Comparison of ENCODE assay signal across 9 mouse cellular contexts in genomic region chr12:86768986-86769580, GRCm38 (mm10). TPM values are rescaled to one million over a fixed set of nuclear protein-coding genes. Genes with fewer than 3 reads are reported as not detected.
DNase-seq lines count a peak whose midpoint lies in the region; ATAC-seq and TF ChIP-seq lines count a peak whose summit lies in the region.
"Had no signal": no experiment of that assay in that cellular context is flagged by ENCODE, and none has a peak within 500 bp of the region (broad histone marks: within the 10 kb centered on the region; RNA-seq: fewer than 3 reads in every experiment).

No protein-coding gene starts in this region.

- H3K9ac ChIP-seq in forebrain, embryonic 13.5 days = no peak overlapping the region
- H3K9ac ChIP-seq in limb, embryonic 14.5 days (ENCODE audit: low read depth, low read length, severe bottlenecking) = no peak overlapping the region

- no peak for TF ChIP-seq POLR2A in brain, embryonic 14.5 days (IDR thresholded peaks at IDR 0.05; ENCODE audit: borderline replicate concordance, extremely low read depth, insufficient read depth, insufficient read length, poor library complexity, severe bottlenecking)
- no peak for TF ChIP-seq POLR2A in limb, embryonic 14.5 days (IDR thresholded peaks at IDR 0.05; ENCODE audit: borderline replicate concordance, extremely low read depth, insufficient read depth, insufficient read length)

- H3K27me3 ChIP-seq in forebrain, embryonic 13.5 days = no peaks in the 10 kb centered on the region
- H3K27me3 ChIP-seq in limb, embryonic 14.5 days (ENCODE audit: control insufficient read depth, insufficient read depth, low read length) = no peaks in the 10 kb centered on the region

- DNase-seq in urinary bladder, adult 18-20 months (ENCODE audit: low spot score in 2 of 2) = peak; percentile 59 to 69
- DNase-seq in urinary bladder, postnatal 10 days (ENCODE audit: low spot score) = no peak
- peak; percentile 80 for DNase-seq in brain, embryonic 14.5 days (ENCODE audit: low read depth)
- DNase-seq in limb, embryonic 14.5 days (ENCODE audit: low spot score) = peak; percentile 47
- peak; percentile 85 for DNase-seq in retina, postnatal 1 day
- DNase-seq in thymus, postnatal 4 days = peak; percentile 92

- peaks cover 39% of the 10 kb centered on the region for H3K4me1 ChIP-seq in forebrain, embryonic 13.5 days
- H3K4me1 ChIP-seq in limb, embryonic 14.5 days (ENCODE audit: control insufficient read depth, insufficient read depth, low read length) = peaks cover 17% of the 10 kb centered on the region

- peak; percentile 88 for TF ChIP-seq CTCF in brain, embryonic 14.5 days (IDR thresholded peaks at IDR 0.05; ENCODE audit: borderline replicate concordance, extremely low read depth, insufficient read depth, insufficient read length)

- no peak overlapping the region for H3K4me3 ChIP-seq in forebrain, embryonic 13.5 days
- H3K4me3 ChIP-seq in limb, embryonic 14.5 days (replicated peaks; ENCODE audit: low read length) = no peak overlapping the region

- H3K27ac ChIP-seq in forebrain, embryonic 13.5 days = no peak overlapping the region
- H3K27ac ChIP-seq in limb, embryonic 14.5 days (replicated peaks; ENCODE audit: low read depth, low read length) = no peak overlapping the region

- no peak overlapping the region for H3K4me2 ChIP-seq in forebrain, embryonic 13.5 days
- no peak overlapping the region for H3K4me2 ChIP-seq in limb, embryonic 14.5 days (replicated peaks; ENCODE audit: low read depth, low read length, severe bottlenecking)

- 0 out of 2 replicates have a peak, but pooled peaks have one; percentile 28 for ATAC-seq in forebrain, embryonic 13.5 days
- ATAC-seq in inflammation-experienced regulatory T-cells, adult 6 months = peak; percentile 77
- ATAC-seq in limb, embryonic 14.5 days (ENCODE audit: low FRiP score, low read depth) = no peak

- H3K9me3 ChIP-seq in forebrain, embryonic 13.5 days (replicated peaks) = no peaks in the 10 kb centered on the region
- no peaks in the 10 kb centered on the region for H3K9me3 ChIP-seq in limb, embryonic 14.5 days (ENCODE audit: control insufficient read depth, low read length)

- WGBS in forebrain, embryonic 13.5 days = 34% methylated on average over 4 of the region's 4 CpGs
- WGBS in limb, embryonic 14.5 days = 31% methylated on average over 4 of the region's 4 CpGs

- no peaks in the 10 kb centered on the region for H3K36me3 ChIP-seq in forebrain, embryonic 13.5 days (ENCODE audit: poor library complexity, severe bottlenecking)
- no peaks in the 10 kb centered on the region for H3K36me3 ChIP-seq in limb, embryonic 14.5 days (ENCODE audit: control insufficient read depth, insufficient read depth, low read length)

RNA-seq across cellular contexts. Expression of gene Lrrc74a, which starts 34.9 kb away (rescaled TPM):
- not detected in 2 replicates for polyA plus RNA-seq in brain, embryonic 14.5 days (2012; rRNA removed)
- polyA plus RNA-seq in forebrain, embryonic 13.5 days (2015; fragmentation: Nextera tagmentation; extraction: Ambion mirVana) = not detected in 2 replicates
- not detected for polyA plus RNA-seq in inflammation-experienced regulatory T-cells, adult 6 months (2017; shearing (Covaris generic))
- polyA plus RNA-seq in limb, embryonic 14.5 days (2012; rRNA removed) = not detected in 2 replicates
- not detected in 2 replicates for polyA plus RNA-seq in limb, embryonic 14.5 days (2014; fragmentation: Nextera tagmentation; extraction: Ambion mirVana)
- polyA plus RNA-seq: heart, embryonic 14.5 days had no signal

RNA-seq across cellular contexts. Expression of gene Angel1, which starts 42.8 kb away (rescaled TPM):
- 17.3 and 17.8 TPM in 2 replicates for polyA plus RNA-seq in brain, embryonic 14.5 days (2012; rRNA removed)
- 9.8 and 11.3 TPM in 2 replicates for polyA plus RNA-seq in forebrain, embryonic 13.5 days (2015; fragmentation: Nextera tagmentation; extraction: Ambion mirVana)
- 1 to 10 TPM; 3.8 to 7.2 (median 7.1) TPM for polyA plus RNA-seq in inflammation-experienced regulatory T-cells, adult 6 months (2017; shearing (Covaris generic))
- polyA plus RNA-seq in limb, embryonic 14.5 days (2012; rRNA removed) = 14.2 and 17.1 TPM in 2 replicates
- 10.8 and 12.6 TPM in 2 replicates for polyA plus RNA-seq in limb, embryonic 14.5 days (2014; fragmentation: Nextera tagmentation; extraction: Ambion mirVana)
